Mouse (Mus musculus) MEL (cell line): Measurements from ENCODE around the gene Kctd8. TPM values are rescaled to one million over a fixed set of nuclear protein-coding genes. Genes with fewer than 3 reads are reported as not detected.

Experiments used
- DNase-seq: peaks from one replicate; pipeline ENCODE4 v3.0.0; 2011; ENCODE audit warnings: low read depth, low spot score
- H3K27ac ChIP-seq: 2 replicates; pipeline ENCODE4 v1.5.1; 2012; ENCODE audit warnings: low read depth, mild to moderate bottlenecking, control low read depth, low read length, moderate library complexity; ENCODE audit not compliant: control insufficient read depth
- H3K27me3 ChIP-seq, 2 experiments: fragments of 150-350 bp in 1 of 2; sonication (generic) in 1 of 2; 2 replicates each; pipeline ENCODE4 v1.6.1; 2012; ENCODE audit warnings: low read length in 2 of 2, mild to moderate bottlenecking in 2 of 2, improper control_type of control experiment in 1 of 2, moderate library complexity in 1 of 2; ENCODE audit not compliant: insufficient read depth in 2 of 2, control insufficient read depth in 1 of 2
- H3K36me3 ChIP-seq, 2 experiments: 2 replicates each; pipeline ENCODE4 v1.6.1; 2012 to 2014; ENCODE audit warnings: low read length in 2 of 2, improper control_type of control experiment in 1 of 2, inconsistent platforms in 1 of 2, mild to moderate bottlenecking in 1 of 2; ENCODE audit not compliant: insufficient read depth in 2 of 2, control insufficient read depth in 1 of 2
- H3K4me1 ChIP-seq, 2 experiments: fragments of 150-350 bp in 1 of 2; sonication (generic) in 1 of 2; 2 replicates each; pipeline ENCODE4 v1.6.1; 2012; ENCODE audit warnings: low read length in 2 of 2, improper control_type of control experiment in 1 of 2, mild to moderate bottlenecking in 1 of 2; ENCODE audit not compliant: insufficient read depth in 2 of 2, control insufficient read depth in 1 of 2
- H3K4me3 ChIP-seq, 2 experiments: fragments of 150-350 bp in 1 of 2; sonication (generic) in 1 of 2; 2 replicates each; pipeline ENCODE4 v1.5.1; 2012; ENCODE audit warnings: low read depth in 2 of 2, low read length in 2 of 2, mild to moderate bottlenecking in 2 of 2, moderate library complexity in 2 of 2, control low read depth in 1 of 2, improper control_type of control experiment in 1 of 2; ENCODE audit not compliant: control insufficient read depth in 1 of 2, insufficient read depth in 1 of 2
- H3K79me2 ChIP-seq: 2 replicates; pipeline ENCODE4 v1.6.1; 2012; ENCODE audit warnings: mild to moderate bottlenecking, low read length, moderate library complexity; ENCODE audit not compliant: control insufficient read depth, poor library complexity, insufficient read depth
- H3K9ac ChIP-seq: 2 replicates; pipeline ENCODE4 v1.6.1; 2012; ENCODE audit warnings: low read depth, mild to moderate bottlenecking, control low read depth, low read length, moderate library complexity; ENCODE audit not compliant: control insufficient read depth, poor library complexity, severe bottlenecking
- H3K9me3 ChIP-seq: fragments of 150-350 bp; sonication (generic); replicated peaks from 2 replicates; pipeline ENCODE4 v1.6.1; 2012; ENCODE audit warnings: mild to moderate bottlenecking, low read length, improper control_type of control experiment, moderate library complexity; ENCODE audit not compliant: insufficient read depth
- BHLHE40 ChIP-seq: IDR thresholded peaks from 2 replicates; pipeline ENCODE4 v1.6.1; 2012; ENCODE audit warnings: low read depth, mild to moderate bottlenecking, inconsistent platforms, low read length, improper control_type of control experiment, borderline replicate concordance
- CHD2 ChIP-seq: IDR thresholded peaks from 2 replicates; pipeline ENCODE4 v1.6.1; 2011; ENCODE audit warnings: low read length, improper control_type of control experiment
- E2F4 ChIP-seq: IDR thresholded peaks from 2 replicates; pipeline ENCODE4 v1.6.1; 2011; ENCODE audit warnings: low read depth, low read length, improper control_type of control experiment, borderline replicate concordance
- ETS1 ChIP-seq: IDR thresholded peaks from 2 replicates; pipeline ENCODE4 v1.6.1; 2012; ENCODE audit warnings: low read depth, mild to moderate bottlenecking, inconsistent platforms, low read length, improper control_type of control experiment, moderate library complexity
- HCFC1 ChIP-seq: IDR thresholded peaks from 2 replicates; pipeline ENCODE4 v1.6.1; 2012; ENCODE audit warnings: low read depth, mild to moderate bottlenecking, inconsistent platforms, low read length, improper control_type of control experiment, moderate library complexity
- JUND ChIP-seq: IDR thresholded peaks from 2 replicates; pipeline ENCODE4 v1.6.1; 2011; ENCODE audit warnings: low read depth, mild to moderate bottlenecking, improper control_type of control experiment, low read length
- KAT2A ChIP-seq: conservative IDR thresholded peaks from 2 replicates; pipeline ENCODE4 v1.6.1; 2012; ENCODE audit warnings: low read depth, low read length, improper control_type of control experiment, inconsistent platforms
- MXI1 ChIP-seq: IDR thresholded peaks from 2 replicates; pipeline ENCODE4 v1.6.1; 2011; ENCODE audit warnings: mild to moderate bottlenecking, low read depth, low read length, improper control_type of control experiment
- MYB ChIP-seq: IDR thresholded peaks from 2 replicates; pipeline ENCODE4 v1.6.1; 2011; ENCODE audit warnings: mild to moderate bottlenecking, low read depth, low read length, improper control_type of control experiment
- NELFE ChIP-seq: IDR thresholded peaks from 2 replicates; pipeline ENCODE4 v1.6.1; 2011; ENCODE audit warnings: low read depth, low read length, improper control_type of control experiment
- POLR2A ChIP-seq, 2 experiments: IDR thresholded peaks; 2 replicates each; pipeline ENCODE4 v1.6.1; 2011 to 2012; ENCODE audit warnings: low read length in 2 of 2, mild to moderate bottlenecking in 2 of 2, control low read depth in 1 of 2, improper control_type of control experiment in 1 of 2, low read depth in 1 of 2, moderate library complexity in 1 of 2; ENCODE audit not compliant: control insufficient read depth in 1 of 2, insufficient read depth in 1 of 2, poor library complexity in 1 of 2
- RAD21 ChIP-seq: IDR thresholded peaks from 2 replicates; pipeline ENCODE4 v1.6.1; 2011; ENCODE audit warnings: mild to moderate bottlenecking, low read depth, low read length, improper control_type of control experiment
- RCOR1 ChIP-seq: IDR thresholded peaks from 2 replicates; pipeline ENCODE4 v1.6.1; 2012; ENCODE audit warnings: low read depth, mild to moderate bottlenecking, inconsistent platforms, low read length, improper control_type of control experiment
- SIN3A ChIP-seq: IDR thresholded peaks from 2 replicates; pipeline ENCODE4 v1.6.1; 2012; ENCODE audit warnings: low read length, improper control_type of control experiment, inconsistent platforms
- UBTF ChIP-seq: IDR thresholded peaks from 2 replicates; pipeline ENCODE4 v1.6.1; 2012; ENCODE audit warnings: low read depth, mild to moderate bottlenecking, inconsistent platforms, low read length, improper control_type of control experiment, moderate library complexity, borderline replicate concordance; ENCODE audit not compliant: insufficient read depth
- USF1 ChIP-seq: IDR thresholded peaks from 2 replicates; pipeline ENCODE4 v1.6.1; 2014; ENCODE audit warnings: low read depth, mild to moderate bottlenecking, inconsistent platforms, low read length, improper control_type of control experiment, moderate library complexity
- ZKSCAN1 ChIP-seq: IDR thresholded peaks from 2 replicates; pipeline ENCODE4 v1.6.1; 2012; ENCODE audit warnings: low read depth, mild to moderate bottlenecking, inconsistent platforms, low read length, improper control_type of control experiment, moderate library complexity
- ZMIZ1 ChIP-seq: IDR thresholded peaks from 2 replicates; pipeline ENCODE4 v1.6.1; 2012; ENCODE audit warnings: low read depth, mild to moderate bottlenecking, inconsistent platforms, low read length, improper control_type of control experiment, moderate library complexity
- ZNF384 ChIP-seq: IDR thresholded peaks from 2 replicates; pipeline ENCODE4 v1.6.1; 2012; ENCODE audit warnings: low read depth, mild to moderate bottlenecking, inconsistent platforms, low read length, improper control_type of control experiment
- polyA plus RNA-seq, 2 experiments: library from polyadenylated mRNA; stranded (reverse) in 1 of 2; unstranded in 1 of 2; fragments of >175 nt in 1 of 2; fragments of >200 nt in 1 of 2; gene quantifications; 2 replicates each; pipeline versions ENCODE4 v1.2.1 to v1.2.4; 2012; ENCODE audit warnings: low replicate concordance in 2 of 2, low read depth in 1 of 2; ENCODE audit not compliant: insufficient read length in 2 of 2, insufficient read depth in 1 of 2, missing spikeins in 1 of 2
- total RNA-seq: library from RNA; depleted of rRNA; stranded (reverse); fragments of 300-350 nt; gene quantifications from 2 replicates; pipeline ENCODE4 v1.2.3, GENCODE M21; 2012

Gene Kctd8
- total and polyA plus RNA-seq, 3 experiments, result not detected

DNA sequence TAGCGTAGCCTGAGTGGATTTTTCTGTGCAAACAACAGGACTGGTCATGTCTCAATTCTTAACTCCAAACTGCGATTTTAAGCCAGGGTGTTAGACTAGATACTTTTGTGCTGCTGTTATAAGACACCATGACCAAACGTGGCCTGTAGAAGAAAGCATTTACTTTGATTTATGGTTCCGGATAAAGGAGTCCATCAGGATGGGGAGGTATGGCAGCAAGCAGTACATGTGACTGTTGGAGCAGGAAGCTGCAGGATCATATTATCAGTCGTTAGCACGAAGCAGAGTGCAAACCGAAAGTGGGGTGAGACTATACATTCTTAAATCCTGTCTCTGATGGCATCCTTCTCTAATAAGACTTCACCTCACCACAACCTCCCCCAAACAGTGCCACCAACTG is 28.9 kb downstream of the Kctd8 start:
- DNase-seq, result no peak
- no peak overlapping the region for H3K27ac ChIP-seq
- no peaks in the 10 kb centered on the region for H3K4me1 ChIP-seq
- H3K4me3 ChIP-seq, result no peak overlapping the region
- no peak overlapping the region for H3K9ac ChIP-seq
- no peaks in the 10 kb centered on the region for H3K9me3 ChIP-seq
- no peaks in the 10 kb centered on the region for H3K27me3 ChIP-seq
- no peak for TF ChIP-seq ETS1
- no peak for TF ChIP-seq ZKSCAN1
- no peak for TF ChIP-seq POLR2A (IDR thresholded peaks at IDR 0.05; ENCODE audit: control insufficient read depth in 1 of 2, insufficient read depth in 1 of 2, low read depth in 1 of 2, low read length in 2 of 2, poor library complexity in 1 of 2)
- no peak for TF ChIP-seq HCFC1
- TF ChIP-seq RCOR1, result no peak
- TF ChIP-seq ZNF384, result no peak
- no peak for TF ChIP-seq CHD2
- no peak for TF ChIP-seq ZMIZ1
- TF ChIP-seq, all 39 proteins: peak for 0
- Histone ChIP-seq H3K79me2 (no peaks in the 10 kb centered on the region), H3K36me3 (no peaks in the 10 kb centered on the region)

DNA sequence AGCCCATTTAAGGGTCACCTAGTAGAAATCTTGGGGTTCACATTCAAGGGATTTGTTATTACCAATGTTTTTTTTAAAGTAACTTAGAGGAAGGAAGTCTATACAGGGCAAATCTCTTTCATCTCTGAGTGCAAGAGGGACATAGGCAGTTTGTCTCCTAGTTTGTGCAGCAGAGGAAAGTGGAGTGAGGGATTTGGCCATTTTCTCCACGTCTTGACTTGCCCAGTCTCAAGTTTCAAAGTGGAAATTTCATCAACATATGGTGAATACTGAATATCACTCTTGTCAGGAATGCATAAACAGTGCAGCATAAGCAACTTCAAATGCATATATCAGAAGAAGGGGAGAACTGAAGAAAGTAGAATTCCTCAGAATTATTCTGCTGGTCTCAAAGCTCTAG is 39.8 kb downstream of the Kctd8 start:
- Histone ChIP-seq H3K4me3 (no peak overlapping the region), H3K4me1 (no peaks in the 10 kb centered on the region), H3K79me2 (no peaks in the 10 kb centered on the region), H3K27ac (no peak overlapping the region), H3K9ac (no peak overlapping the region), H3K9me3 (no peaks in the 10 kb centered on the region), H3K36me3 (no peaks in the 10 kb centered on the region), H3K27me3 (no peaks in the 10 kb centered on the region)
- no peak for TF ChIP-seq RAD21
- TF ChIP-seq UBTF, result no peak
- no peak for TF ChIP-seq RCOR1
- no peak for TF ChIP-seq MXI1
- no peak for TF ChIP-seq CHD2
- no peak for TF ChIP-seq MYB
- no peak for TF ChIP-seq JUND
- TF ChIP-seq SIN3A, result no peak
- no peak for TF ChIP-seq KAT2A
- no peak for TF ChIP-seq BHLHE40
- no peak for TF ChIP-seq USF1
- no peak for TF ChIP-seq ZKSCAN1
- TF ChIP-seq NELFE, result no peak
- TF ChIP-seq E2F4, result no peak
- DNase-seq, result no peak
